Mouse (Mus musculus): ENCODE data around the gene Pramef25. TPM values are rescaled to one million over a fixed set of nuclear protein-coding genes. Genes with fewer than 3 reads are reported as not detected.

Gene Pramef25
- not detected for polyA plus RNA-seq (2014; fragmentation: Illumina TruSeq; extraction: RNeasy Lipid Tissue Mini Kit (QIAGEN cat#74804); ENCODE audit: low read depth, low replicate concordance)

DNA sequence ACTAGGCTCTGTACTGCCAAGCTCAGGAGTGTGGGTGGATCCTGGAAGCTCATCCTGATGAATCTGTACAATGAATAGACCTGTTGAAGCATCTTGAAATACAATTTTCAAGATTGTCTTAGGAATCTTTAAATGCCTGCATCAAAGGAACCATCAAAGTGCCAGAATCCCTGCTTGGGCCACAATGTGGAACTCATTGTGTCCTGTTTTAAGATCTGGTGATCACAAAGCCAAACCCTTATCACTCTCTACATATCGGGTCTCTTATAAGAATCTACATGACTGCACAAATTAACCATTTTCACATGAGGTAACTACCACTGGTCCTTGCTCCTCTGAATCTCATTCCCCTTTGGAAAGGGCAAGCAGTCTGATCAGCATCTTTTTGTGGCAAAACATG lies at the start of gene Pramef25:
Gene Pramef25, minus strand, starts transcription at position 101 of the 400 bp plus-strand sequence.

DNA sequence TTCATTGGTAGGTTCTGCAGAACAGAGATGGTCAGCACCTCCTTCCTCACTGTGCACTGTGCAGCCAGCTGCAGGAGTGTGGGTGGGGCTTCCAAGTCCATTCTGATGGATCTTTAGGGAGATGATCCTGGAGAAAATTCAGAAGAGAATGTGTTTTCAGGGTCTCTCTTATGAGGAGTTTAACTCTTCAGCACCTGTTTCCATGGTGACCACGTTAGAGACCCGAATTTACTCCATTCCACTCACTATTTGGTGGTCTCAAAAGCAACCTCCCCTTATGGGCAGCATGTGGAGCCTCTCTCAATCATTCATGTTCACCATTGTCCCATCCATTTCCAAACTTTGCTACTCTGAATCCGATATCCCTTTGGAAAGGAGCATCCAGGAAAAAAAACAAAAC lies 43.5 kb upstream of the Pramef25 start, which contains the start of gene Pramef17:
Gene Pramef17, minus strand, starts transcription at position 101 of the 400 bp plus-strand sequence.

DNA sequence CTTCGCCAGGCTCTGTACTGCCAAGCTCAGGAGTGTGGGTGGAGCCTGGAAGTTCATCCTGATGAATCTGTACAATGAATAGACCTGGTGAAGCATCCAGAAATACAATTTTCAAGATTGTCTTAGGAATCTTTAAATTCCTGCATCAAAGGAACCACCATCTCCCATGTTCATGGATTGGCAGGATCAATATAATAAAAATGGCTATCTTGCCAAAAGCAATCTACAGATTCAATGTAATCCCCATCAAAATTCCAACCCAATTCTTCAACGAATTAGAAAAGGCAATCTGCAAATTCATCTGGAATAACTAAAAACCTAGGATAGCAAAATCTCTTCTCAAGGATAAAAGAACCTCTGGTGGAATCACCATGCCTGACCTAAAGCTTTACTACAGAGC lies 16.0 kb upstream of the Pramef25 start, which contains the start of gene Gm13101:
Gene Gm13101, minus strand, starts transcription at position 101 of the 400 bp plus-strand sequence.

DNA sequence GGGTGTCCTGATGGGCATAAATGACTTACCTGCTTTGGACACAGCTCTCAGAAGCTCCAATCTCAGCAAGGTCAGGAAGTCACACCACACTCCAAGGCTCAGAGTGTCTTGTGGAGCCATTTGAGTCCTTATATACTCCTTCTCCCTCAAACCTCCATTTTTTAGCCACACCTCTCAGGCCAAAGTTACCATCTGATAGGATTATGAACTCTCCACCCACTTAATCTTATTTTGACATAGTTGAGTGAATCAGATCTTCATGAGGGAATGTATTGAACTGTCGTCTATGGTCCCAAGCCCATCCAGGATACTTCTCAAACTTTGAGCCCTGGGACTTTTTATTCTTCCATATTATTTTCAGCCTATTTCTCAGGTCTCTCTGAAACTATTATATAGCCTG lies 50.5 kb downstream of the Pramef25 start, which contains the start of gene Pramef6:
Gene Pramef6, minus strand, starts transcription at position 101 of the 400 bp plus-strand sequence.

Other genes with a start within 250 kb of the Pramef25 start
- not detected for gene Gm13089, start 248.3 kb downstream of the Pramef25 start, polyA plus RNA-seq (2014; fragmentation: Illumina TruSeq; extraction: RNeasy Lipid Tissue Mini Kit (QIAGEN cat#74804); ENCODE audit: low read depth, low replicate concordance)
- gene Gm13078, start 231.6 kb downstream of the Pramef25 start, polyA plus RNA-seq (2014; fragmentation: Illumina TruSeq; extraction: RNeasy Lipid Tissue Mini Kit (QIAGEN cat#74804); ENCODE audit: low read depth, low replicate concordance): not detected
- gene Gm13023, start 161.7 kb downstream of the Pramef25 start, polyA plus RNA-seq (2014; fragmentation: Illumina TruSeq; extraction: RNeasy Lipid Tissue Mini Kit (QIAGEN cat#74804); ENCODE audit: low read depth, low replicate concordance): not detected
- not detected for gene Gm13084, start 134.9 kb downstream of the Pramef25 start, polyA plus RNA-seq (2014; fragmentation: Illumina TruSeq; extraction: RNeasy Lipid Tissue Mini Kit (QIAGEN cat#74804); ENCODE audit: low read depth, low replicate concordance)
- not detected for gene Gm13103, start 104.5 kb downstream of the Pramef25 start, polyA plus RNA-seq (2014; fragmentation: Illumina TruSeq; extraction: RNeasy Lipid Tissue Mini Kit (QIAGEN cat#74804); ENCODE audit: low read depth, low replicate concordance)
- not detected for gene Pramef6, start 50.6 kb downstream of the Pramef25 start, polyA plus RNA-seq (2014; fragmentation: Illumina TruSeq; extraction: RNeasy Lipid Tissue Mini Kit (QIAGEN cat#74804); ENCODE audit: low read depth, low replicate concordance)
- not detected for gene Gm13101, start 15.9 kb upstream of the Pramef25 start, polyA plus RNA-seq (2014; fragmentation: Illumina TruSeq; extraction: RNeasy Lipid Tissue Mini Kit (QIAGEN cat#74804); ENCODE audit: low read depth, low replicate concordance)
- not detected for gene Pramef17, start 43.4 kb upstream of the Pramef25 start, polyA plus RNA-seq (2014; fragmentation: Illumina TruSeq; extraction: RNeasy Lipid Tissue Mini Kit (QIAGEN cat#74804); ENCODE audit: low read depth, low replicate concordance)
- not detected for gene Pramel4, start 108.1 kb upstream of the Pramef25 start, polyA plus RNA-seq (2014; fragmentation: Illumina TruSeq; extraction: RNeasy Lipid Tissue Mini Kit (QIAGEN cat#74804); ENCODE audit: low read depth, low replicate concordance)
- gene Gm13102, start 155.5 kb upstream of the Pramef25 start, polyA plus RNA-seq (2014; fragmentation: Illumina TruSeq; extraction: RNeasy Lipid Tissue Mini Kit (QIAGEN cat#74804); ENCODE audit: low read depth, low replicate concordance): not detected
- gene Oog3, start 211.6 kb upstream of the Pramef25 start, polyA plus RNA-seq (2014; fragmentation: Illumina TruSeq; extraction: RNeasy Lipid Tissue Mini Kit (QIAGEN cat#74804); ENCODE audit: low read depth, low replicate concordance): not detected
- not detected for gene Oog2, start 239.7 kb upstream of the Pramef25 start, polyA plus RNA-seq (2014; fragmentation: Illumina TruSeq; extraction: RNeasy Lipid Tissue Mini Kit (QIAGEN cat#74804); ENCODE audit: low read depth, low replicate concordance)